Mouse (Mus musculus) granulocyte monocyte progenitor cell, adult 5-6 weeks (primary cell): ENCODE data around the gene Gm28557. TPM values are rescaled to one million over a fixed set of nuclear protein-coding genes. Genes with fewer than 3 reads are reported as not detected.
A peak's percentile ranks its signal among the peaks of the same experiment; 100 is the strongest.
"Not testable (repeated sequence)": the region's sequence is repeated elsewhere in the genome, so short reads cannot be mapped to it uniquely, and the experiment has no call there.

Experiments
- ATAC-seq: replicated peaks from 2 replicates; pipeline ENCODE4 v1.8.0; 2016; ENCODE audit warnings: mild to moderate bottlenecking, moderate TSS enrichment, inconsistent platforms; ENCODE audit not compliant: poor library complexity, severe bottlenecking
- total RNA-seq, 2 experiments: library from RNA; stranded (forward) in 1 of 2; stranded (reverse) in 1 of 2; fragments of 200-712, 200-1000 nt in 1 of 2; fragments of >200 nt in 1 of 2; fragmentation: Nextera tagmentation in 1 of 2; gene quantifications; 2 replicates each; pipeline ENCODE4 v1.2.3; 2014 to 2017

Gm28557 gene
- total RNA-seq (2014; fragmentation: Nextera tagmentation): 0.36 and 12.7 TPM in 2 replicates
- 1.4 and 3.2 TPM in 2 replicates for total RNA-seq (2017)

- ATAC-seq: peak; percentile 95
Observed at GRCm38 (mm10) chr13:67108194-67108820, at the start of gene Gm28557. Gene Gm28557, minus strand, starts transcription at chr13:67108604.

GRCm38 (mm10) chr13:67128038-67128721 is 19.8 kb upstream of the Gm28557 start:
- ATAC-seq: peak; percentile 97

- not testable (repeated sequence) for ATAC-seq
Observed at GRCm38 (mm10) chr13:67127507-67127906, 19.1 kb upstream of the Gm28557 start.

- ATAC-seq: no peak
Observed at GRCm38 (mm10) chr13:67124460-67124859, 16.1 kb upstream of the Gm28557 start.

GRCm38 (mm10) chr13:67121360-67121759 is 13.0 kb upstream of the Gm28557 start, which contains the start of gene Zfp759:
Gene Zfp759, plus strand, starts transcription at chr13:67121660.
- ATAC-seq: not testable (repeated sequence)

GRCm38 (mm10) chr13:67116163-67116562 is 7.8 kb upstream of the Gm28557 start, which contains the start of gene Rslcan18:
Gene Rslcan18, minus strand, starts transcription at chr13:67116263.
- ATAC-seq: not testable (repeated sequence)

- ATAC-seq: no peak
Observed at GRCm38 (mm10) chr13:67113287-67113686, 4.9 kb upstream of the Gm28557 start.

- no peak for ATAC-seq
Observed at GRCm38 (mm10) chr13:67112096-67112495, 3.7 kb upstream of the Gm28557 start.

- ATAC-seq: peak; percentile 71
Observed at GRCm38 (mm10) chr13:67108821-67109206, 410 bp upstream of the Gm28557 start.

- ATAC-seq: no peak
Observed at GRCm38 (mm10) chr13:67107681-67108080, 723 bp downstream of the Gm28557 start.

GRCm38 (mm10) chr13:67097876-67098275 is 10.5 kb downstream of the Gm28557 start, which contains the start of gene Zfp708:
Gene Zfp708, minus strand, starts transcription at chr13:67097976.
- no peak for ATAC-seq

- ATAC-seq: no peak
Observed at GRCm38 (mm10) chr13:67090154-67090553, 18.2 kb downstream of the Gm28557 start.

- peak; percentile 43 for ATAC-seq
Observed at GRCm38 (mm10) chr13:67081946-67082345, 26.5 kb downstream of the Gm28557 start.

GRCm38 (mm10) chr13:67081142-67081713 is 27.2 kb downstream of the Gm28557 start:
- peak; percentile 90 for ATAC-seq

- ATAC-seq: no peak
Observed at GRCm38 (mm10) chr13:67077244-67077643, 31.2 kb downstream of the Gm28557 start.

GRCm38 (mm10) chr13:67072786-67073185 is 35.6 kb downstream of the Gm28557 start:
- no peak for ATAC-seq

- ATAC-seq: no peak
Observed at GRCm38 (mm10) chr13:67065386-67065785, 43.0 kb downstream of the Gm28557 start.

- ATAC-seq: no peak
Observed at GRCm38 (mm10) chr13:67062427-67062826, 46.0 kb downstream of the Gm28557 start.

GRCm38 (mm10) chr13:67060786-67061358 is 47.5 kb downstream of the Gm28557 start, which contains the start of gene Zfp712:
Gene Zfp712, minus strand, starts transcription at chr13:67061170.
- peak; percentile 93 for ATAC-seq

- ATAC-seq: peak; percentile 44
Observed at GRCm38 (mm10) chr13:67060161-67060785, 48.1 kb downstream of the Gm28557 start.
